Mouse (Mus musculus) C2C12 (cell line): ENCODE measurements around the gene Lrp1.

Experiments
- CEBPB ChIP-seq: IDR thresholded peaks from one replicate; pipeline ENCODE4 v1.6.1; 2011; ENCODE audit warnings: low read depth, mild to moderate bottlenecking, control low read depth, moderate library complexity
- CTCF ChIP-seq: IDR thresholded peaks from one replicate; pipeline ENCODE4 v1.5.1; 2011; ENCODE audit not compliant: control insufficient read depth, insufficient read depth, insufficient read length
- FOSL1 ChIP-seq: IDR thresholded peaks from one replicate; pipeline ENCODE4 v1.8.0; 2011; ENCODE audit warnings: mild to moderate bottlenecking, low read length; ENCODE audit not compliant: poor library complexity, insufficient read depth, severe bottlenecking
- MAX ChIP-seq: IDR thresholded peaks from one replicate; pipeline ENCODE4 v1.6.1; 2011; ENCODE audit warnings: mild to moderate bottlenecking, control low read depth
- MYOG ChIP-seq: IDR thresholded peaks from one replicate; pipeline ENCODE4 v1.6.1; 2011; ENCODE audit not compliant: control insufficient read depth, insufficient read length; ENCODE audit errors: extremely low read depth
- USF1 ChIP-seq: IDR thresholded peaks from one replicate; pipeline ENCODE4 v1.6.1; 2011; ENCODE audit warnings: low read depth, mild to moderate bottlenecking, control low read depth, moderate library complexity

GRCm38 (mm10) chr10:127622057-127622392, 1.1 kb upstream of the Lrp1 start:
- TF ChIP-seq CTCF (peak; percentile 47), USF1 (no peak), CEBPB (no peak), MYOG (no peak), FOSL1 (no peak), MAX (no peak)
